Mouse (Mus musculus): ENCODE measurements around the gene Cc2d1a. TPM values are rescaled to one million over a fixed set of nuclear protein-coding genes. Genes with fewer than 3 reads are reported as not detected.

Gene Cc2d1a
- polyA plus RNA-seq, 1 experiment from 2014 or later: 30.7 TPM

GRCm38 (mm10) chr8:84084341-84085115 is 63.2 kb downstream of the Cc2d1a start:
- peaks cover 41% of the 10 kb centered on the region for H3K36me3 ChIP-seq (ENCODE audit: control insufficient read depth, insufficient read depth, low read length)
- no peaks in the 10 kb centered on the region for H3K9me3 ChIP-seq (ENCODE audit: control insufficient read depth, low read length)
- H3K4me1 ChIP-seq (ENCODE audit: control insufficient read depth, insufficient read depth, low read length): no peaks in the 10 kb centered on the region
- H3K27ac ChIP-seq (ENCODE audit: low read depth, low read length): no peak overlapping the region
- no peak overlapping the region for H3K4me2 ChIP-seq (ENCODE audit: low read depth, low read length)
- H3K9ac ChIP-seq (replicated peaks; ENCODE audit: low read depth, low read length): no peak overlapping the region
- no peak for ATAC-seq (ENCODE audit: low read depth)
- H3K27me3 ChIP-seq (ENCODE audit: control insufficient read depth, insufficient read depth, low read length): no peaks in the 10 kb centered on the region
- no peak overlapping the region for H3K4me3 ChIP-seq (ENCODE audit: low read depth, low read length)
- WGBS: 35% methylated on average over 42 of the region's 42 CpGs

GRCm38 (mm10) chr8:84083829-84084241 is 63.9 kb downstream of the Cc2d1a start:
- Histone ChIP-seq H3K9me3 (ENCODE audit: control insufficient read depth, low read length) (no peaks in the 10 kb centered on the region), H3K4me3 (ENCODE audit: low read depth, low read length) (no peak overlapping the region), H3K36me3 (ENCODE audit: control insufficient read depth, insufficient read depth, low read length) (peaks cover 35% of the 10 kb centered on the region), H3K4me1 (ENCODE audit: control insufficient read depth, insufficient read depth, low read length) (no peaks in the 10 kb centered on the region), H3K27me3 (ENCODE audit: control insufficient read depth, insufficient read depth, low read length) (no peaks in the 10 kb centered on the region), H3K9ac (replicated peaks; ENCODE audit: low read depth, low read length) (no peak overlapping the region), H3K27ac (ENCODE audit: low read depth, low read length) (no peak overlapping the region), H3K4me2 (ENCODE audit: low read depth, low read length) (no peak overlapping the region)
- WGBS: 24% methylated on average over 8 of the region's 8 CpGs
- ATAC-seq (ENCODE audit: low read depth): no peak; the same call in 1 of the 2 replicates

MicroRNAs encoded within 50 kb of the gene (microRNA counts, 519-probe panel; counts per million panel counts)
- microRNA mmu-miR-181c (4,399 counts per million, percentile 55 among the panel's probes with 10 or more counts), microRNA mmu-miR-709 (3,772 counts per million, percentile 35 among the panel's probes with 10 or more counts)

Small RNAs within 50 kb of the gene (microRNA-seq; reads per million reads assigned to microRNA genes)
- not detected for gene Gm25110
- gene Mir181c: 10,672 reads per million, percentile 97 among the genes with 10 or more reads in this experiment
- 5,587 reads per million, percentile 93 among the genes with 10 or more reads in this experiment for gene Mir181d
- gene Mir709: not detected

Other genes with a start within 250 kb of the Cc2d1a start
- 60.8 and 75.0 TPM in 2 replicates for gene Adgrl1, start 247.8 kb downstream of the Cc2d1a start, polyA plus RNA-seq (2014; fragmentation: Nextera tagmentation; extraction: Ambion mirVana)
- 0.82 and 1.1 TPM in 2 replicates for gene Gm10644, start 192.7 kb downstream of the Cc2d1a start, polyA plus RNA-seq (2014; fragmentation: Nextera tagmentation; extraction: Ambion mirVana)
- gene Asf1b, start 192.4 kb downstream of the Cc2d1a start, polyA plus RNA-seq (2014; fragmentation: Nextera tagmentation; extraction: Ambion mirVana): 5.1 and 7.6 TPM in 2 replicates
- gene Prkaca, start 174.9 kb downstream of the Cc2d1a start, polyA plus RNA-seq (2014; fragmentation: Nextera tagmentation; extraction: Ambion mirVana): 175 and 181 TPM in 2 replicates
- 13.6 and 14.8 TPM in 2 replicates for gene Samd1, start 150.3 kb downstream of the Cc2d1a start, polyA plus RNA-seq (2014; fragmentation: Nextera tagmentation; extraction: Ambion mirVana)
- gene 1700067K01Rik, start 146.4 kb downstream of the Cc2d1a start, polyA plus RNA-seq (2014; fragmentation: Nextera tagmentation; extraction: Ambion mirVana): 0.86 and 0.95 TPM in 2 replicates
- gene 2210011C24Rik, start 135.8 kb downstream of the Cc2d1a start, polyA plus RNA-seq (2014; fragmentation: Nextera tagmentation; extraction: Ambion mirVana): 1.9 TPM in 1 of 2 replicates, not detected in the other
- gene Palm3, start 126.5 kb downstream of the Cc2d1a start, polyA plus RNA-seq (2014; fragmentation: Nextera tagmentation; extraction: Ambion mirVana): 5.1 and 5.2 TPM in 2 replicates
- 0.43 and 0.45 TPM in 2 replicates for gene Il27ra, start 105.3 kb downstream of the Cc2d1a start, polyA plus RNA-seq (2014; fragmentation: Nextera tagmentation; extraction: Ambion mirVana)
- gene Rln3, start 102.9 kb downstream of the Cc2d1a start, polyA plus RNA-seq (2014; fragmentation: Nextera tagmentation; extraction: Ambion mirVana): 0.82 and 0.91 TPM in 2 replicates
- gene Gm10643, start 82.8 kb downstream of the Cc2d1a start, polyA plus RNA-seq (2014; fragmentation: Nextera tagmentation; extraction: Ambion mirVana): 1.8 and 2.2 TPM in 2 replicates
- gene Rfx1, start 81.1 kb downstream of the Cc2d1a start, polyA plus RNA-seq (2014; fragmentation: Nextera tagmentation; extraction: Ambion mirVana): 10.1 and 12.8 TPM in 2 replicates
- 16.5 and 19.0 TPM in 2 replicates for gene Dcaf15, start 43.2 kb downstream of the Cc2d1a start, polyA plus RNA-seq (2014; fragmentation: Nextera tagmentation; extraction: Ambion mirVana)
- gene Podnl1, start 21.9 kb downstream of the Cc2d1a start, polyA plus RNA-seq (2014; fragmentation: Nextera tagmentation; extraction: Ambion mirVana): 0.43 and 0.50 TPM in 2 replicates
- gene 4930432K21Rik, start 89 bp upstream of the Cc2d1a start, polyA plus RNA-seq (2014; fragmentation: Nextera tagmentation; extraction: Ambion mirVana): 1.3 and 1.6 TPM in 2 replicates
- 12.4 and 12.5 TPM in 2 replicates for gene Nanos3, start 37.3 kb upstream of the Cc2d1a start, polyA plus RNA-seq (2014; fragmentation: Nextera tagmentation; extraction: Ambion mirVana)
- 12.9 and 20.5 TPM in 2 replicates for gene Zswim4, start 89.1 kb upstream of the Cc2d1a start, polyA plus RNA-seq (2014; fragmentation: Nextera tagmentation; extraction: Ambion mirVana)
- gene D8Ertd738e, start 101.8 kb upstream of the Cc2d1a start, polyA plus RNA-seq (2014; fragmentation: Nextera tagmentation; extraction: Ambion mirVana): 265 and 294 TPM in 2 replicates
- gene Mri1, start 109.4 kb upstream of the Cc2d1a start, polyA plus RNA-seq (2014; fragmentation: Nextera tagmentation; extraction: Ambion mirVana): 51.3 and 51.7 TPM in 2 replicates
- 22.5 and 28.8 TPM in 2 replicates for gene Ccdc130, start 122.4 kb upstream of the Cc2d1a start, polyA plus RNA-seq (2014; fragmentation: Nextera tagmentation; extraction: Ambion mirVana)
- gene Cacna1a, start 240.5 kb upstream of the Cc2d1a start, polyA plus RNA-seq (2014; fragmentation: Nextera tagmentation; extraction: Ambion mirVana): 20.1 and 29.8 TPM in 2 replicates

Data from neural tube, embryonic 14.5 days (tissue).